Mouse (Mus musculus) spleen, postnatal 14 days (tissue): ENCODE measurements around the gene Oat.

Experiments used
- DNase-seq, 2 experiments: peaks; one replicate each; pipeline ENCODE4 v3.0.0; 2021 to 2022; ENCODE audit warnings: low spot score in 2 of 2

Gene Oat

GRCm38 (mm10) chr7:132541566-132541965 lies 34.6 kb downstream of the Oat start:
- no peak for DNase-seq

DNA sequence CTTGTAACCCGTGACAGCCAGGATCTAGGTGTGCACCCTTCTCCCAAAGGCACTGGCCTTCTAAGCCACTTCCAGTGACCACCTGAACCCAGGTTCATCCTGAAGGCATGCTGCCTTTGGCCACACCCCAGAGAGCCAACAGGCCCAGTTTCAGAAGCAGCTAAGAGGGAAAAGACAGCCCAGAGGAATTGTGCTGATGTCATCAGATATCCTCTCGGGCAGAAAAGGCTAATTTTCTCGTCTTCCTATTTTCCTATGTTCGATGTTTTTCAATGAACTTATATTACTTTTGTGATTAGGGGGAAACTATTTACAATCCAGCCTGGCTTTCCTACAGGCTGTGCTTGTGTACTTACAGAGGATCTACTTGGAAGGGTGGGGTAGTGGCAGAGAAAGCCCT lies 35.6 kb downstream of the Oat start:
- no peak for DNase-seq

- no peak for DNase-seq
Measured at GRCm38 (mm10) chr7:132529206-132529605, 47.0 kb downstream of the Oat start.

DNA sequence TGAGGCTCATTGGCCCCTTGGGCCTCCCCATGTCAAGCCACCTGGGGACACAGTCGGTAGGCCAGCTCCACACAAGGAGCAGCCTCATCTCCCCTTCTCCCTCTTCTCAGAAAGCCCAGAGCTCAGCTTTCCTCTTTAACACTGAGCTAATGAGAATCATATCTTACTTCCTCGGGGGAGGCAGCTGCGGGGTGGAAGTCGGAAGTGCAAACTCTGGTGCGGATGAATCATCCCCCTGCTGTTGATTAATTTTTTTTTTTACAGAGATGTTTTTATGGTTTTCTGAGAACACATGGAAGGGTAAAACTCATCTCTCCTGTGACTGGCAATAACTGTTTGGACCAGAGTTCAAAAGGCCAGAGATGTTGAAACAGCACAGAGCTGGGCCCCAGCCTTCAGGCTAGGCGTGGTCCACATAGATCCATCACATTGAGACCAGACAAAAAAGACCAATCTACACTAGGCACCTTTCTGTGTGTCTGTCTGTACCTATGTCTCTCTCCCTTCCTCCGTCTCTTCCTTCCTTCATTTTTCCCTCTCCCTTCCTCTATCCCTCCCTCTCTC lies 62.7 kb downstream of the Oat start:
- no peak for DNase-seq

DNA sequence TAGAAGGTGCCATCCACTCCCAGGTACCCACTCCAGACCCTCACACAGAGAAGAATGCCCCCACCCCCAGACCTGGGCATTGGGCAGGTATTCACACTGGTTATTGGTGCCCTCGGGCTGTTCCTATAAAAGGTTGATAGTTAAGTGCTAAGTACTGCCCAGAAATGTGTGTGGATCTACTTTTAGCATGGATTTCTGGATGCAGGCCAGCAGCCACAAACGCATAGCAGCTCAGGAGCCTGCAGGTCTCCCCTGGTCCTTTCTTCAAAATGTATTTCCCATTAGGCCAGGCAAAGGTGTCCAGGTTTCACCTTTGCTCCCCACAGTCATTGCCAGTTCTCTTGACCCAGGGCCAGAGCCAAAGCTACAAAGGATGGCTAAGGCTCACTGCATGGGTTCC lies 67.1 kb downstream of the Oat start:
- DNase-seq: no peak
